Comparison of ENCODE assay signal across 9 mouse cellular contexts in genomic region chr9:90250141-90250775, GRCm38 (mm10). TPM values are rescaled to one million over a fixed set of nuclear protein-coding genes. Genes with fewer than 3 reads are reported as not detected.
DNase-seq lines count a peak whose midpoint lies in the region; ATAC-seq and TF ChIP-seq lines count a peak whose summit lies in the region.
"Had no signal": no experiment of that assay in that cellular context is flagged by ENCODE, and none has a peak within 500 bp of the region (broad histone marks: within the 10 kb centered on the region; RNA-seq: fewer than 3 reads in every experiment).

No protein-coding gene starts in this region.

- 89% methylated on average over 5 of the region's 5 CpGs for WGBS in kidney, embryonic 15.5 days
- WGBS in bone marrow, adult 2 months, result 50% methylated on average over 5 of the region's 5 CpGs
- 26% methylated on average over 5 of the region's 5 CpGs for WGBS in liver, embryonic 16.5 days (ENCODE audit: insufficient replicate concordance)
- 72% methylated on average over 5 of the region's 5 CpGs for WGBS in lung, postnatal 0 days

- H3K27me3 ChIP-seq in kidney, embryonic 15.5 days, result no peaks in the 10 kb centered on the region
- no peaks in the 10 kb centered on the region for H3K27me3 ChIP-seq in liver, embryonic 16.5 days (ENCODE audit: control insufficient read depth, insufficient read depth, low read depth, low read length)
- no peaks in the 10 kb centered on the region for H3K27me3 ChIP-seq in lung, postnatal 0 days (replicated peaks; ENCODE audit: insufficient read depth, low read length)

- no peaks in the 10 kb centered on the region for H3K9me3 ChIP-seq in kidney, embryonic 15.5 days (replicated peaks)
- no peaks in the 10 kb centered on the region for H3K9me3 ChIP-seq in liver, embryonic 16.5 days (replicated peaks; ENCODE audit: control insufficient read depth, low read length)
- no peaks in the 10 kb centered on the region for H3K9me3 ChIP-seq in lung, postnatal 0 days (ENCODE audit: low read length)

- no peaks in the 10 kb centered on the region for H3K4me1 ChIP-seq in kidney, embryonic 15.5 days
- H3K4me1 ChIP-seq in bone marrow, adult 2 months (ENCODE audit: control insufficient read depth, insufficient read depth, low read length), result peaks cover 18% of the 10 kb centered on the region
- H3K4me1 ChIP-seq in liver, embryonic 16.5 days (ENCODE audit: control insufficient read depth, low read depth, low read length), result peaks cover 78% of the 10 kb centered on the region
- no peaks in the 10 kb centered on the region for H3K4me1 ChIP-seq in lung, postnatal 0 days (ENCODE audit: insufficient read depth, low read depth, low read length)

- no peak overlapping the region for H3K9ac ChIP-seq in kidney, embryonic 15.5 days
- H3K9ac ChIP-seq in liver, embryonic 16.5 days (ENCODE audit: low read depth, low read length), result peak overlapping the region; percentile 75
- no peak overlapping the region for H3K9ac ChIP-seq in lung, postnatal 0 days (replicated peaks; ENCODE audit: low read depth)

- intact Hi-C loops in left cerebral cortex, postnatal 36 days (cut with DNase I), result no loop called here

- DNase-seq in kidney, postnatal 14 days, result no peak
- DNase-seq in left cerebral cortex, postnatal 36 days (ENCODE audit: low spot score in 2 of 2), result no peak
- DNase-seq in urinary bladder, postnatal 10 days (ENCODE audit: low spot score), result no peak
- DNase-seq in lung, postnatal 0 days (ENCODE audit: low spot score), result no peak
- DNase-seq: cerebellum, adult 18-20 months had no signal

- no peak for TF ChIP-seq EP300 in lung, postnatal 0 days (IDR thresholded peaks at IDR 0.05)

- no peak overlapping the region for H3K4me2 ChIP-seq in kidney, embryonic 15.5 days
- peak overlapping the region; percentile 57 for H3K4me2 ChIP-seq in liver, embryonic 16.5 days (ENCODE audit: low read depth, low read length)
- H3K4me2 ChIP-seq in lung, postnatal 0 days (replicated peaks; ENCODE audit: low read depth, low read length), result no peak overlapping the region

- no peak overlapping the region for H3K4me3 ChIP-seq in kidney, embryonic 15.5 days (replicated peaks)
- H3K4me3 ChIP-seq in bone marrow, adult 2 months (replicated peaks; ENCODE audit: control insufficient read depth, low read depth, low read length), result no peak overlapping the region
- H3K4me3 ChIP-seq in liver, embryonic 16.5 days (ENCODE audit: low read depth, low read length), result peak overlapping the region; percentile 25
- H3K4me3 ChIP-seq in lung, postnatal 0 days (ENCODE audit: low read depth, low read length), result no peak overlapping the region

- no peak overlapping the region for H3K27ac ChIP-seq in kidney, embryonic 15.5 days
- H3K27ac ChIP-seq in bone marrow, adult 2 months (ENCODE audit: control insufficient read depth, insufficient read depth, low read depth, low read length, poor library complexity), result peak overlapping the region; percentile 85
- peak overlapping the region; percentile 98 for H3K27ac ChIP-seq in liver, embryonic 16.5 days (ENCODE audit: low read length)
- no peak overlapping the region for H3K27ac ChIP-seq in lung, postnatal 0 days (ENCODE audit: low read length)

- no peak for TF ChIP-seq POLR2A in bone marrow, adult 2 months (IDR thresholded peaks at IDR 0.05; ENCODE audit: borderline replicate concordance, control insufficient read depth, low read depth, low read length)

- H3K36me3 ChIP-seq in kidney, embryonic 15.5 days, result peaks cover 21% of the 10 kb centered on the region
- H3K36me3 ChIP-seq in liver, embryonic 16.5 days (ENCODE audit: control insufficient read depth, insufficient read depth), result peaks cover 22% of the 10 kb centered on the region
- peaks cover 5% of the 10 kb centered on the region; the same call in 1 of the 2 replicates for H3K36me3 ChIP-seq in lung, postnatal 0 days (ENCODE audit: insufficient read depth, low read length)

- no peak for TF ChIP-seq CTCF in bone marrow, adult 2 months (IDR thresholded peaks at IDR 0.05; ENCODE audit: control insufficient read depth, insufficient read depth, low read length)
- no peak for TF ChIP-seq CTCF in lung, postnatal 0 days (IDR thresholded peaks at IDR 0.05)

- peak; percentile 76 for ATAC-seq in kidney, embryonic 15.5 days (replicated peaks; ENCODE audit: low FRiP score)
- peak; percentile 84 for ATAC-seq in erythroid progenitor cell, adult 5-6 weeks (replicated peaks; ENCODE audit: low FRiP score, poor library complexity, severe bottlenecking)
- peak; percentile 93 for ATAC-seq in liver, embryonic 16.5 days (ENCODE audit: low read depth)
- ATAC-seq in lung, postnatal 0 days, result no peak

RNA-seq across cellular contexts. Expression of gene Tbc1d2b, which starts 20.3 kb away (rescaled TPM):
- polyA plus RNA-seq in kidney, embryonic 15.5 days (2015; fragmentation: Nextera tagmentation; extraction: Ambion mirVana), result 12.4 and 12.7 TPM in 2 replicates
- 12.5 and 26.2 TPM in 2 replicates for polyA plus RNA-seq in bone marrow, adult 2 months (2011; ENCODE audit: insufficient read depth, insufficient read length, low replicate concordance, missing spikeins)
- 54.4 and 68.7 TPM in 2 replicates for total RNA-seq in erythroid progenitor cell, adult 5-6 weeks (2015; ENCODE audit: low replicate concordance)
- 37.4 and 44.0 TPM in 2 replicates for total RNA-seq in erythroid progenitor cell, adult 5-6 weeks (2017; ENCODE audit: low replicate concordance)
- 8.0 and 8.3 TPM in 2 replicates for polyA plus RNA-seq in liver, embryonic 16.5 days (2015; fragmentation: Nextera tagmentation; extraction: Ambion mirVana)
- total RNA-seq in left cerebral cortex, postnatal 36 days (2021), result 10 to 100 TPM in 1 of 2 experiments, 1 to 10 TPM in 1; 9.9 to 13.5 TPM
- polyA plus RNA-seq in lung, postnatal 0 days (2015; fragmentation: Nextera tagmentation; extraction: Ambion mirVana), result 9.5 and 11.0 TPM in 2 replicates

Comparison
In these comparisons a context has a peak if more than half of its experiments do, and no peak if none do; other contexts are left out.
1. H3K27ac ChIP-seq: peak in bone marrow, adult 2 months (single experiment) and liver, embryonic 16.5 days (single experiment); none in kidney, embryonic 15.5 days (single experiment) and lung, postnatal 0 days (single experiment).